Mouse (Mus musculus) gastrocnemius, adult 8-10 months (tissue): ENCODE results near the gene Olfr734. TPM values are rescaled to one million over a fixed set of nuclear protein-coding genes. Genes with fewer than 3 reads are reported as not detected.

Experiments
- DNase-seq, 2 experiments: peaks; one replicate each; pipeline ENCODE4 v3.0.0; 2022; ENCODE audit warnings: low spot score in 2 of 2
- total RNA-seq, 4 experiments: library from RNA; stranded (reverse); gene quantifications; 2 replicates each; pipeline ENCODE4 v1.2.4; 2022

The Olfr734 gene
- total RNA-seq: not detected

- DNase-seq: no peak
Observed at GRCm38 (mm10) chr14:50326661-50327060, at the start of gene Olfr734. TSS of gene Olfr734 (minus strand) at chr14:50326761.

- no peak for DNase-seq
Observed at GRCm38 (mm10) chr14:50363561-50363960, 37.0 kb upstream of the Olfr734 start.

- DNase-seq: no peak
Observed at GRCm38 (mm10) chr14:50360480-50360879, 33.9 kb upstream of the Olfr734 start.

- no peak for DNase-seq
Observed at GRCm38 (mm10) chr14:50357593-50357992, 31.0 kb upstream of the Olfr734 start, which contains the start of gene Tlr11. TSS of gene Tlr11 (plus strand) at chr14:50357914.

- DNase-seq: no peak
Observed at GRCm38 (mm10) chr14:50356725-50357124, 30.2 kb upstream of the Olfr734 start.

- no peak for DNase-seq
Observed at GRCm38 (mm10) chr14:50352438-50352837, 25.9 kb upstream of the Olfr734 start.

GRCm38 (mm10) chr14:50348796-50349195 lies 22.2 kb upstream of the Olfr734 start, which contains the start of gene Olfr735:
TSS of gene Olfr735 (minus strand) at chr14:50348872.
- no peak for DNase-seq

- DNase-seq: no peak
Observed at GRCm38 (mm10) chr14:50301422-50301821, 25.1 kb downstream of the Olfr734 start, which contains the start of gene Olfr733. TSS of gene Olfr733 (minus strand) at chr14:50301522.

GRCm38 (mm10) chr14:50284106-50284505 lies 42.5 kb downstream of the Olfr734 start, which contains the start of gene Olfr732:
TSS of gene Olfr732 (minus strand) at chr14:50284206.
- DNase-seq: no peak

Other genes with a start within 250 kb of the Olfr734 start
- not detected for gene Olfr726, start 235.8 kb downstream of the Olfr734 start, total RNA-seq
- gene Olfr727, start 203.6 kb downstream of the Olfr734 start, total RNA-seq: not detected
- not detected for gene Olfr728, start 184.1 kb downstream of the Olfr734 start, total RNA-seq
- gene Olfr729, start 173.9 kb downstream of the Olfr734 start, total RNA-seq: not detected
- not detected for gene Olfr730, start 138.6 kb downstream of the Olfr734 start, total RNA-seq
- gene Olfr731, start 84.9 kb downstream of the Olfr734 start, total RNA-seq: not detected
- not detected for gene Olfr732, start 42.6 kb downstream of the Olfr734 start, total RNA-seq
- not detected for gene Olfr733, start 25.2 kb downstream of the Olfr734 start, total RNA-seq
- gene Olfr735, start 22.1 kb upstream of the Olfr734 start, total RNA-seq: not detected
- under 1 TPM in 1 of 4 experiments, not detected in 3; 0.09 TPM for gene Tlr11, start 31.2 kb upstream of the Olfr734 start, total RNA-seq
- gene Olfr736, start 54.4 kb upstream of the Olfr734 start, total RNA-seq: not detected
- gene Olfr738, start 80.8 kb upstream of the Olfr734 start, total RNA-seq: not detected
- gene Olfr739, start 91.9 kb upstream of the Olfr734 start, total RNA-seq: not detected
- not detected for gene Olfr740, start 118.8 kb upstream of the Olfr734 start, total RNA-seq
- gene Olfr741, start 146.0 kb upstream of the Olfr734 start, total RNA-seq: not detected
- gene Olfr742, start 176.8 kb upstream of the Olfr734 start, total RNA-seq: not detected
- gene Olfr743, start 195.1 kb upstream of the Olfr734 start, total RNA-seq: not detected